Mouse (Mus musculus) left cerebral cortex, postnatal 36 days (tissue): ENCODE results near the gene Col19a1. TPM values are rescaled to one million over a fixed set of nuclear protein-coding genes. Genes with fewer than 3 reads are reported as not detected.
"Not testable (repeated sequence)": the region's sequence is repeated elsewhere in the genome, so short reads cannot be mapped to it uniquely, and the experiment has no call there.

Experiments
- DNase-seq, 2 experiments: peaks; one replicate each; pipeline ENCODE4 v3.0.0; 2021 to 2022; ENCODE audit warnings: low spot score in 2 of 2, mixed read lengths in 1 of 2
- intact Hi-C: fragments of 180-260 bp; cut with DNase I; formaldehyde crosslinking; loops from one replicate; pipeline ENCODE4 v1.15.1; 2025
- total RNA-seq, 2 experiments: library from RNA; stranded (reverse); gene quantifications; 2 replicates each; pipeline ENCODE4 v1.2.3; 2021

The Col19a1 gene
- total RNA-seq, result 10 to 100 TPM; 26.2 to 30.8 TPM

DNA sequence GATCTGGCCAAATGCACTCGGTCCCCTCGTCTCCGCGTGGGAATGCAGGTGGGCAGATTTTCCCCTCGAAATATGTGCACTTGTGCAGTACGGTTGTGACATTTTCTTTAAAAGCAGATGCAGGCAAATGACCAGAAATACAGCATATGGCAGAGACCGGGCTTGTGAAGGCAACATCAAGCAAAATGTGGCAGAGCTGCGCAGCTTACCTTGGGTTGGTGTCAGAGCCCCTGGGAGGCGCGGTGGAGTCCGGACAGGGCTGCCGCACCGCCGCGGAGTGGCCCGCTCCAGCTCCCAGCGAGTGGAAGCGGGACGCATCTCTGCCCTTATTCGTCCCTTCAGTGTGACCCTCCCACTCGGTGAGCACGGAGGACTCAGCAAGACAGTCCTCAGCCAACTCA is at the start of gene Col19a1:
Gene Col19a1 (minus strand): TSS at position 332 of the 401 bp plus-strand sequence.
- intact Hi-C loops, result loop anchor here (10.0 kb wide), 1 partner anchor 122 kb away; no protein-coding TSS in a partner anchor
- DNase-seq, result peak; percentile 45 to 46

DNA sequence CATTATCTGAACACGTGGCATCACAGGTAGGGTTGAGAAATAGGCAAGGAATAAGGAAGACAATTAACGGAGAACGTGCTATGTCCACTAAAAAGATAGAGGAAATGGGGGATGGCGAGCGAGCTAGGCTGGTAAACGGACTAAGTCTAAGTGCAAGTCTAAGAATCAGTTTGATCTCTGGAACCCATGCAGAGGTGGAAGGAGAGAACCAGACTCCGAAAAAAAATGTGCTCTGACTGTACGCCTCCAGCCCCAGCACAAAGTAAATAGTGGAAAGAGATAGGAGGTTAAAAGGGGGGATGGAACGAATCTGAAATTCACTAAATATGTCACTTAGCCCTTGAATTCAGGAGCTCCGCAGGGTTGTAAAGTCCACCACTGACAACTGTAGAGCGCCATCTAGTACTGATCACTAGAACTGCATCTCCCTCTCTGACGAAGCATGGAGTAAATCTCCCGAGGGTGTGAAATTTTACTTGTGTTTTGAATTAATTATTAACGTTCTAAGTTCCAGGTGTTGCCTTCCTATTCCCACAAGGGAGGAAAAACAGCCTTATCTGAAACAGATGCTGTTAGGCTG is 46.4 kb upstream of the Col19a1 start:
- peak in 1 of 2 experiments; percentile 18 for DNase-seq
- intact Hi-C loops, result loop anchor here (2.0 kb wide), 1 partner anchor 255 kb away; no protein-coding TSS in a partner anchor

DNA sequence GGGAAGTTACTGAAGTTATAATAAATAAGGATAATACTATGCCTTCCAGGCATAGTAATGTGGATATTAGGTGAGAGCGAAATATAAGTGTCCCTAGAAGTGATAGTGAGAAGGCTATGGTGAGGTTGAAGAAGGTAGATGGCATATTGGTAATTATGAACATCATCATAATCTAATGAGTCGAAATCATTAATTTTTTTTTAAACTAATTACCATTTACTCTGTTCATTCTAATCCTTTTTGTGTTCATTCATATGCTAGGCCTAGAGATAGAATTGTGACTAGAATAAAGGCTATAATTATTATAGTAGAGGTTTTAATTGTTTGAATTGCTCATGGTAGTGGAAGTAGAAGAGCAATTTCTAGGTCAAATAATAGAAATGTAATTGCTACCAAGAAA is 25.3 kb upstream of the Col19a1 start:
- DNase-seq, intact Hi-C loops: not testable (repeated sequence)

DNA sequence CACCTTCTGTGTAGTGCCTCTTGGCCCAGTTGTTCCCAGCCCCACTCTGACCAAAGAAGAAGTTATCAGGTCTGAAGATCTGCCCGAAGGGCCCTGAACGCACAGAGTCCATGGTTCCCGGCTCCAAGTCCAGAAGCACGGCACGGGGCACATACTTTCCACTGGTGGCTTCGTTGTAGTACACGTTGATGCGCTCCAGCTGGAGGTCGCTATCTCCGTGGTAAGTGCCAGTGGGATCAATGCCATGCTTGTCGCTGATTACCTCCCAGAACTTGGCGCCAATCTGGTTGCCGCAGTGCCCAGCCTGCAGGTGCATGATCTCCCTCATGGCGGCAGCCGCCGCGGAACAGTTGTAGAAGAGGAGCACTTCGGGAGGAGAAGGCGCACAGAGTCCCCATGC is 7.8 kb upstream of the Col19a1 start:
- no peak for DNase-seq
- intact Hi-C loops, result no loop called here

DNA sequence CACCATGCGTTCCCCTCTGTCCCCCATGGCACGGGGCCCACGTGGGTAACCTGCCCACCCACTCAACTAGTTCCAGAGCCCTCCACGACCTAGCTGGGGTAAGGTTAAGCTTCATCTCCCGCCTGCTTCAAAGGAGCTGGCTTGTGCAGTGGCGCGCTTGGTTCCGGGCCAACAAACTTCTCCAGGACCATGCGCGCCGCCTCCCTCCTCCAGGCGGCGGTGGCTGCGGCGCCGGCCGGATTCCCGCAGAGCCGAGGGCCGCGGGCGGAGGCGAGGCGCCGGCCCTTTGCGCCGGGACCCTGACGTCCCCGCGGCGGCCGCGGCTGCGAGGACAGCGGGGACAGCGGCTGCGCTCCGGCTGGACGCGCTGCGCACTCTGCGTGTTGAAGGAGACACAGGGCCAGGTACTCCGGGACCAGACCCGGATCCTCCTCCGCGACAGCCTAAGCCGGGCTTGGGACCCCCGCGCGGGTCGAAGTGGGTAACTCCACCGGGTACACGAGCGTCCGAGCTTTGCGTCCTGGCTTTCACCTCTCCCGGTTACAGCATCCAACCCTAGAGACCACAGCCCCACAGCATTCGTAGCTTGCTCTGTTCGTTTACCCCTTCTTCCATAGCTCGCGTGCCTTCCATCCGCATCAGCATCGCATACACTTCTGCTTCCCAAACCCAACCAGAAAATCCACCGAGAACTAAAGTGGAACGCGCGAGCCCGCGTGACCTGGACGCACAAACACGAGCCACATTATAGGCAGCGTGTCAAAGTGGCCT is 717 bp downstream of the Col19a1 start:
- intact Hi-C loops, result loop anchor here (10.0 kb wide), 1 partner anchor 122 kb away; no protein-coding TSS in a partner anchor
- DNase-seq, result peak; percentile 63 to 68

DNA sequence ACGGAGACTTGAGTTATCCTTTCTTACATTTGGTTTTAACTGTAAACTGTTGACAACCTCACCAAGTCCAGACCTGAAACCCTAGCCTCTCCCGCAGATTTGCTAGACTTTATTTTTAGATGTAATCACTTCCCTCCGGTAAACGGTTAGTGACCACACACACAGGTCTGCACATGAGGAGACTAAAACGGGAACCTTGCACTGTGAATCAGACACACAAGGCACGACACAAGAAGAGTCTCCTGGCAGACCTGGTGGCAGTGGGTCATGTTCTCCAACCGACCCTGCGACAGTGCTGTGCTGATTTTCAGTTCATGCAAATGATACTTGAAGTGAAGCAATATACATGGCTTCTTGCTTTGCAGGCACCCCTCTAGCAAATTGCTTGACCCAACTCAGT is 14.7 kb downstream of the Col19a1 start:
- DNase-seq, result no peak
- intact Hi-C loops, result no loop called here

DNA sequence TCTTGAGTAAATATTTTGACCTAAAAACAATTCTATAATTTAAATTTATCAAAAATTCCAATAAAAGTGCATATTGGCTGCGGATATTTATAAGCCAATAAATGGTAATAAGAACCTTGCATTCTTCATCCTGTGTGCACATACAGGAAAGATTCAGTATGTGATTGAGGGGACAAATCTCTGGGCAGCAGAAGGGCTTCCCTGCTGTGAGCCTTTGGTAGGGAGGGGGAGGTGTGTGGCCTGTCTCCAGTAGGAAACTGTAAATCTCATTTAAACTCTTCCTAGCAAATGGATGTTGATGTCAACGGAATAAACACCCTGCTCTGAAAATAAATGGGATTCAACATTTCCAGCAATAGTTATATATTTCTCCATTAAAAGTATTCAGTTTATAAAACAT is 23.2 kb downstream of the Col19a1 start:
- intact Hi-C loops, result no loop called here
- no peak for DNase-seq

DNA sequence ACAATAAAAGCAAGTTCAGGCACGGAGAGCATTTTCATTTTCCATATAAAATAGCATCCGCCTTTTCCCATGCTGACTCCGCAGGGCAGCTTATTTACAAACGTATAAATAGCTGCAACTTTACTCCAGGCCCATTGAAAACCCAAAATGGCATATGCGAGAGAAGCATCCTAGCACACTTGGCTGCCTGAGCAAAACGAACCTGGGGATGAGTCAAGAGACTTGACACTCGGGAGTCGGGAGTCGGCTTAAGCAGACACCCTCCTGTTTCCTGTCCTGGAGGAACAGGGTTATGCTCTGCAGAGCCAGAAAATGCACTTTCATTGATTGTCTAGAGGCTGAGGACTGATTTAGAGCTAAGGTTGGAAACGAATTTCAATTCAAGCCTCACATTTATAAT is 29.3 kb downstream of the Col19a1 start:
- peak in 1 of 2 experiments; percentile 8 for DNase-seq
- intact Hi-C loops, result no loop called here

DNA sequence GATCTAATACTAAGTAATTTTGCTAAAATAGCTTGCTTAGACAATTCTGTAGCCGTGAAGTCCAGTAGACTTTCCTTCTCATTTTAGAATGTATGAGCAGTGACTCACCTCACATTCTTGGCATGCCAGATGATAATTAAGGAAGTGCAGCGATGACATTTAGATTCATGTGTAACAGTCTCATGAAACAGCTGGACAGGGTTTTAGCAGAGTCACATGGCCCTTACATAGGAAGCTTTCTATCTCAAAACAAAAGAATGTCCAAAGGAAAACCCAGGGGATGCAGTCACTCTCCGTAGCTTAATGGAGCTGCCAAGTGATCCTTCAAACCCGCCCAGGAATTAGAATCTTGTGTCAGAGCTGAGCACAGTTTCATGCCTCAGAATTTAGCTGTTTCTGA is 33.8 kb downstream of the Col19a1 start:
- no peak for DNase-seq
- intact Hi-C loops, result no loop called here

DNA sequence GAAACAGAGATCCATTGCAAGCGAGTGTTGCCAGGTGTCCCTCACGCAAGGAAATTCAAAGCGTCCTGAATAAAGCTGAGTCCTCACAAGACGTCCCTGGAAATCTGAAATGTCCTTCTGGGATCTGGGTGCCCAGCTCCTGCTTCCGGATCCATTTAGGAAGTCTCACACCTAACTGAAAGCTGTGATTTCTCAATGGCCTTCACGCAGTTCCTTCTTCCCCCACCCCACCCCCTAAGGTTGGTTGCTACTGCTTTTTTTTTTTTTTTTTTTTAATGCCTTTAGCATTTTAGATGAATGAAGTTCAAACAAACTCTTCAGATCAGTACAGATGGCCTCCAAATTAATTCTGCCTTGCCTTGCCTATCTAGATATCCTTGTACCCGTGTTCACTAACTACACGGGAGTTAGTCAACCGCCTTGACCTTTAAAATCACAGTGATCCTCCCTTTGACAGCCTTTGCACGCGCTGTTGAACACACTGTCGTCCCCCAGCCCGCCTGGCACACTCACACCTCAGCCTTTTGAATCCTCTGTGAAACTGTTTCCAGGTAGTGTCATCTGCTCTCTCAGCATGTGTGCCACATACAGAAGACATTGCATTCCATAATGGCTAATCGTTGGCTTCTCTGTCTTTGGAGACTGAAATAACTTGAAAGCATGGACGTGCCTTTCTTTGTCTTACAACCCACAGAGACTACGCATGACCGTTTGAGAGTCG is 36.6 kb downstream of the Col19a1 start:
- no peak for DNase-seq
- intact Hi-C loops, result no loop called here

DNA sequence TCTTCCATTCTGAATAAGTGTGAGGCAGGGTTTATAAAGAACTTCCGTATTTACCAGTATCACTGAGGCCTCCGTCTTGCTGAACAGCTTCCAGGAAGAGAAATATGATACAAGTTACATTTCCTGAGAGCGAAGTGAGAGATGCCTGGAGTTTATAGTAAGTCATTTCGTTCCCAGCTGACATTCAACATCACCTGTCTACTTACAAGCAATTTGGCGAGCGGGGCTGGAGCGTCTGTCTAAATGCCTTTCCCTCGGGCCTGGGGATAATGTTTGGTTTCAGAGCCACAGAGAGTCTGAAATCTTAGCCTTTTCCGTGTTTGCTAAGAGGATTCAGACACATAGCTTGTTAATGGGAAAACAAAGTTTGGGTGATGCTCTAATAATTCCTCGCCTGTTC is 37.2 kb downstream of the Col19a1 start:
- intact Hi-C loops, result no loop called here
- DNase-seq, result no peak

DNA sequence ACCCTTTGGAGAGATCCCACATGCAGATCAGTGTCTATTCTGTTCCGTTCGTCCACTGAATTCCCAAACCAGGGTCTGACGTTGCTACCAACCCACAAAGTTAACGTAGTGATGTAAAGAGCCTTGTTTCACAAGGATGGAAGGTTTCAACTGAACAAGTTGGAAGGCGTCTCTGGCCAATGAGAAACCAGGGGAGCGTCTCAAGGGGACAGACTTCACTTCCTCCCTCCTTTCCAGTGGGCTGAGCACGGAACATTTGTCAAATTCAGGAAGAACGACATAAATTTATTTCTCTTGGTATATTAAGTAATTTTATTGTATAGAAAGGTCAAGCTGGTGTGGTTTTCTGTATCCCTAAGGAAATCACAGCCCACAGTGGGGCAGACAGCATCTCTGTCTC is 38.2 kb downstream of the Col19a1 start:
- intact Hi-C loops, result no loop called here

DNA sequence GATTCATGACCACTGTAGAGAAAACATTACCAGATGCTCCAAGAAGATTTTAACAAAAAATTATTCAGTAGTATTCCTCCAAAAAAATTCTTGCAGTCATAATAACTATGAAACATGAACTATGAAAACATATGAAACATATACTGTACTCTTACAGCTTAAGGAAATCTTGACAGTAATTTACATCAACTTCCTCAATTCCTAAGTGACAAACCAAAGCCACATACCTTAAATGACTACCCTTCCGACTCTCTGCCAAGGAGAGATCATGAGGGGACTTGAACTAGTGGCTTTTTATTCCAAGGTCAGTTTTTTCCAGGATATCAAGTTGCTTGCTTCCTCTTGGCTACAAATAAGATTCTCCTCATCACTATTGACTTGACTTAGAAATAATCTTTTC is 39.7 kb downstream of the Col19a1 start:
- DNase-seq, result no peak
- intact Hi-C loops, result no loop called here

More for the DNA sequence above, 38.2 kb downstream of the Col19a1 start:
- DNase-seq, result no peak

DNA sequence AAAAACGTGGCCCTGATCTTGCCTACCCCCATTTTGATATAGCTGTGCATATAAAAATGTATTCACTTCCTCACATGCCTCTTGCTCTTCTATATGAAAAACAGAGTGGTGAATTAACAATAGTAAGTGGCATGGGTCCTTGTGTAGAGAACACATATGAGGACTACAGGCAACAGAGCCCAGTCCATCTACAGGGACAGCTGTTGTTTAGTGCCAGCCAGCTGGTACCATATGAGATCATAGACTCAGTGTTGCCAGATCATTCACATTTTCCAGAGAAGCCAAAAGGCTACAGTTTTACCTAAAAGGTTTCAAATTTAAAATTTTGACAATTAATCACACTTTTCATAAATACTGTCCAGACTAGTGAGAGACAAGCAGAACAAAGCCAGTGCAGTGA is 47.4 kb downstream of the Col19a1 start:
- DNase-seq, result no peak
- intact Hi-C loops, result no loop called here

DNA sequence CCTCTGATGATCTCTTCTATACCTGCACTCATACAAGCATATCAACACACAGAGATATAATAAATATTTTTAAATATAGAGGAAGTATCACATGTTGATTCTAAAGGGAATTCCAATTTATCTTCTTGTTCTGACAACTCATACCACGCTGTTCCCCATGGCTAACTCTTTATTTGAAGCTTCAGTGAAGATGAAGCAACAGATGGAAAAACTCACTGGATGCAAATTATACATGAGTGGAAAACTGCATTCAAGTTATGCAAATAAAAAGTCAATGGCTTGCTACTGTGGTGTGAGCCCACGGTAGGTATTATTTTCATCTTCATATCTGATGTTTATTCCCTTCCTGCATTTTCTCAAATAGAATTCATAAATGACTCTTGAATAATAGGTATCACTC is 60.1 kb downstream of the Col19a1 start:
- intact Hi-C loops, result no loop called here
- no peak for DNase-seq

DNA sequence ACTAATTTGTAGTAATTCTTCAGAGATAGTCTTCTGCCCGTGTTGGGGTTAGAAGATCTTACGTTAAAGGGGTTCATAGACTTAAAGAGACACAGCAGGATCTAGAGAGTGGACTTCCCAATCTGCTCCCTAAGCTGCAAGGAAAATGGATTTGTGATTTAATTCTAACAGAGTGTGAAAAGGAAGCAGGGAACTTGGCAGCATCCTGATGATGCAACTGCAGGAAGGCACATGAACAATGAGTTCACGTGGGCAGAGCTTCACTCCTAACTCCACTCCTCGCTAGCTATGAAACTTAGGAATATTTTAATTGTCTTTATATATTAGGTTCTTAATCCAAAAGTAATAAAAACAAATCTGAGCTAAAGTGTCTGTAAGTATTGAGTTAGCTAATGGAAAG is 69.8 kb downstream of the Col19a1 start:
- no peak for DNase-seq
- intact Hi-C loops, result no loop called here

DNA sequence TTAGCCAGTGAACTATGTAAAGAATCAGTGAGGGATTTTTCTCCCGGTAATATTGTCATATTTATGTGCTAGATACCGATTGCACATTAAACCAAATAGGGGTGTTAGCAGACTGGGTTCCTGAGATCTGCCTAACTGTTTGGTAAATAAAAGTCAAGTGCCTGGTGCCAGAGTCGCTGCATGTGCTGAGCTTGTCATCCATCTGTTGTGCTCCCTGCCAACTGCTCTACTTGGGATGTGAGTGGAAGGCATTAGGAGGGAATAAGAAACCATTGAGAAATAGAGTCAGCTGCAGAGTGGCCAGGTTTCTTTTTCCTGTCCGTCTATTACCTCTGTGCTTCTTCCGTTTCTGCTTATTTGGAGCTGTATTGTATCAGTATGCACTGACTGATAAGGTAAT is 71.9 kb downstream of the Col19a1 start:
- DNase-seq, result no peak
- intact Hi-C loops, result no loop called here

DNA sequence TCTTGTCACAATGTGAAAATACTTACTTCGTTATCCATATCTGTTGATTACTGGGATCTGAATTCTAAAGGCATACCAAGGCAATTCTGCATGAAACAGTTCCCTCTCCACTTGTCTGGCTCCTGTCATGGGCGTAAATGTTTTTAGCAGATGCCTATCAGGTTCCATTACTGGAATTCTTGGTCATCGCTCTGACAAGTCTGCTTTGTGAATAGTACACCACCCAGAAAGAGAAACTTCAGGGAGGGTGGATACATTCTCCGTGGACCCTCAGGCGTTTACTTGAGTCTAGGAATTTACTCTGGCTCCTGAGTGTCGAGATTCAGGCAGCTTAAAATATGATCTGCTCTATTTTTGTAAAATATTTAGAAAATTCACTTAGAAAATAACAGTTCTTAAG is 75.7 kb downstream of the Col19a1 start:
- intact Hi-C loops, result no loop called here
- no peak for DNase-seq

DNA sequence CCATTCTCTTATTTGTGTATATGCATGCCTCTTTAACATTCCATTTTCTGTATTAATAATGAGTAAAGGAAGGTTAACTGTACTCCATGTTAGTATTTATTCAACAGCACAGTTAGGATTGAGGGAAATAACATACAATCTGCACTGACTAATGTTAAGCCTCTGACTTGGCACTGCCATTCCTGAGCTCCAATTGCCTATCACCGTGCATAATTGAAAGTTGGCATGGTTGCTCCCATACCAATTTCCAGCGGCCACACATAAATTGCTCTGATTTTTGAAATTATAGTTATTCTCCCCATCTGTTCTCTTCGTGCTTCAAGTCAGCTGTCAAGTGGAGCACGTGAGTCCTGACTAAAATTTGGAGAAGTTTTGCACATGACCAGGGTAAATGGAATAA is 91.9 kb downstream of the Col19a1 start:
- no peak for DNase-seq
- intact Hi-C loops, result no loop called here

DNA sequence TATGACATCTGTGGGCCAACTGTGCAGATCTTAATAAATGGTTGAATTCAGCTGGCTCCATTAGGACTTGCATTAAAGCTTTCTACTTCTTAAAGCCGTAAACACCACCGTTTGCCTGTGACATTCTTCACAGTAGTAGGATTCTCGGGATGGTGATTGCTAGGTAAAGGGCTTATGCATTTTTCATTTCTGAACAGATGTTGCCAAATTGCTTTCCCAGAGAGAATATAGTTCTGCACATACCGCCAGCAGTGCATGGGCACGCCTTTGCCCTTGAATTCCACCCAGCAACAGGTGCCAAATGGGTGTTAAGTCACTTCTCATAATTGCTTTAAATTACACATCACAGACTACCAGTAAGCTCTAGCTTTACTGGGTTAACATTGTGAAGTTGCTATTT is 103.1 kb downstream of the Col19a1 start:
- DNase-seq, result no peak
- intact Hi-C loops, result no loop called here
